Mouse (Mus musculus) midbrain, embryonic 13.5 days (tissue): ENCODE measurements around the gene Prrt3. TPM values are rescaled to one million over a fixed set of nuclear protein-coding genes. Genes with fewer than 3 reads are reported as not detected.

ENCODE experiments used
- ATAC-seq: fragments of 200-750 bp; cut with Nextera tagmentation; 2 replicates; pipeline ENCODE4 v1.8.0; 2017; ENCODE audit warnings: mild to moderate bottlenecking, moderate TSS enrichment, moderate library complexity
- H3K27ac ChIP-seq: fragments of 300-500 bp; sonication (generic); 2 replicates; pipeline ENCODE4 v1.5.1; 2015; ENCODE audit warnings: inconsistent platforms, mild to moderate bottlenecking, moderate library complexity
- H3K27me3 ChIP-seq: fragments of 300-500 bp; sonication (generic); 2 replicates; pipeline ENCODE4 v1.6.1; 2015; ENCODE audit warnings: mild to moderate bottlenecking, inconsistent platforms
- H3K36me3 ChIP-seq: fragments of 300-500 bp; sonication (generic); 2 replicates; pipeline ENCODE4 v1.6.1; 2015; ENCODE audit warnings: mild to moderate bottlenecking, inconsistent platforms
- H3K4me1 ChIP-seq: fragments of 300-500 bp; sonication (generic); replicated peaks from 2 replicates; pipeline ENCODE4 v1.6.1; 2015; ENCODE audit warnings: inconsistent platforms
- H3K4me2 ChIP-seq: fragments of 300-500 bp; sonication (generic); replicated peaks from 2 replicates; pipeline ENCODE4 v1.6.1; 2015; ENCODE audit warnings: moderate library complexity, mild to moderate bottlenecking, inconsistent platforms
- H3K4me3 ChIP-seq: fragments of 300-500 bp; sonication (generic); replicated peaks from 2 replicates; pipeline ENCODE4 v1.5.1; 2015; ENCODE audit warnings: mild to moderate bottlenecking, inconsistent platforms
- H3K9ac ChIP-seq: fragments of 300-500 bp; sonication (generic); replicated peaks from 2 replicates; pipeline ENCODE4 v1.6.1; 2015; ENCODE audit warnings: mild to moderate bottlenecking, inconsistent platforms
- H3K9me3 ChIP-seq: fragments of 300-500 bp; sonication (generic); 2 replicates; pipeline ENCODE4 v1.6.1; 2016; ENCODE audit warnings: mild to moderate bottlenecking, inconsistent platforms
- WGBS: fragments of 180-500 bp; shearing (Covaris S2); methylation state at CpG from one replicate; pipeline ENCODE4 v1.1.7; 2015; 5-methylcytosine and 5-hydroxymethylcytosine counted together
- polyA plus RNA-seq: library from polyadenylated mRNA; unstranded; fragments of >200 nt; fragmentation: Nextera tagmentation; extraction: Ambion mirVana; gene quantifications from 2 replicates; pipeline ENCODE4 v1.2.1, GENCODE M21; 2015

The Prrt3 gene
- polyA plus RNA-seq, 1 experiment from 2014 or later, result 6.0 TPM

DNA sequence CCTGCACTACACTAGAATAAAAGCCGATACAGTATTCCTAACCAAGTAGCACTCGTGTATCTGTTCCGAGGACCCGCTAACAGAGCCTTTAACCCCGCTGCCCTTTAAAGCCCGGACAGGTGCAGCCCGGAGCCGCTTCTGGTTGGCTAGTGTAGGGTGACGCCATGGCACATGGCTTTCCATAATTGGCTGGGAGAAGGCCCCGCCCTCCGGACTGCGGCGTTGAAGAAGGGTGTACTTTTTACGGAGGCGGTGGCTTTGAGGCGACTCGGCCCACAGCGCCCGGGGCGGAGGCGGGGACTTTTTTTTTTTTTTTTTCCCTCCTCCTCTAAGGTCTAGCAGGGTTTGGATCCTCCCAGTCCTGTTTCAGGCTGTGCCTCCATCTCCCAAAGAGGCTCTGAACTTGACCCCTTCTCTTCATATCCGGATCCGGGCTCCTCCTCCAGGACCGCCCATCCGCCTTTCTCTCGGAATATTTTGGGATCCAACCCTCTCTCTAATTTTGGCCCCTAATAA, 18.6 kb downstream of the Prrt3 start, which contains the start of gene Creld1:
Gene Creld1 (plus strand): TSS at position 198 of the 516 bp plus-strand sequence.
- Histone ChIP-seq H3K4me1 (peaks cover 41% of the 10 kb centered on the region), H3K9me3 (no peaks in the 10 kb centered on the region)

DNA sequence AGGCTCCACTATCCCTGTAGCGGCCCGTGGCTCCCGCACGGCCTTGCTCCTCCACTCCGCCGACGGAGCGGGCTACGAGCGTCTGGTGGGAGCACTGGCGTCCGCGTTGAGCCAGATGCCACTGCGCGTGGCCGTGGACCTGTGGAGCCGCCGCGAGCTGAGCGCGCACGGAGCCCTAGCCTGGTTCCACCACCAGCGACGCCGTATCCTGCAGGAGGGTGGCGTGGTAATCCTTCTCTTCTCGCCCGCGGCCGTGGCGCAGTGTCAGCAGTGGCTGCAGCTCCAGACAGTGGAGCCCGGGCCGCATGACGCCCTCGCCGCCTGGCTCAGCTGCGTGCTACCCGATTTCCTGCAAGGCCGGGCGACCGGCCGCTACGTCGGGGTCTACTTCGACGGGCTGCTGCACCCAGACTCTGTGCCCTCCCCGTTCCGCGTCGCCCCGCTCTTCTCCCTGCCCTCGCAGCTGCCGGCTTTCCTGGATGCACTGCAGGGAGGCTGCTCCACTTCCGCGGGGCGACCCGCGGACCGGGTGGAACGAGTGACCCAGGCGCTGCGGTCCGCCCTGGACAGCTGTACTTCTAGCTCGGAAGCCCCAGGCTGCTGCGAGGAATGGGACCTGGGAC, 19.1 kb downstream of the Prrt3 start:
- Histone ChIP-seq H3K4me3 (peak overlapping the region; percentile 65), H3K9ac (peak overlapping the region; percentile 74), H3K27ac (peak overlapping the region; percentile 90), H3K4me1 (peaks cover 41% of the 10 kb centered on the region), H3K36me3 (peaks cover 8% of the 10 kb centered on the region), H3K27me3 (peaks cover 24% of the 10 kb centered on the region; the same call in 1 of the 2 replicates), H3K4me2 (peak overlapping the region; percentile 84), H3K9me3 (no peaks in the 10 kb centered on the region)
- peak; percentile 64 for ATAC-seq
- under 1% methylated on average over 65 of the region's 65 CpGs for WGBS

More for the DNA sequence above, 18.6 kb downstream of the Prrt3 start, which contains the start of gene Creld1:
- peak; percentile 97 for ATAC-seq
- H3K27me3 ChIP-seq, result peaks cover 24% of the 10 kb centered on the region; the same call in 1 of the 2 replicates
- H3K4me2 ChIP-seq, result peak within 1 kb of the TSS; percentile 84
- peak within 1 kb of the TSS; percentile 90 for H3K27ac ChIP-seq
- H3K9ac ChIP-seq, result peak within 1 kb of the TSS; percentile 87
- WGBS, result under 1% methylated on average over 26 of the region's 26 CpGs
- peak within 1 kb of the TSS; percentile 65 for H3K4me3 ChIP-seq
- peaks cover 14% of the 10 kb centered on the region for H3K36me3 ChIP-seq

GRCm38 (mm10) chr6:113480555-113481373, 21.0 kb downstream of the Prrt3 start:
- Histone ChIP-seq H3K4me1 (peaks cover 34% of the 10 kb centered on the region), H3K9me3 (no peaks in the 10 kb centered on the region), H3K27ac (no peak overlapping the region), H3K27me3 (peaks cover 24% of the 10 kb centered on the region; the same call in 1 of the 2 replicates), H3K9ac (no peak overlapping the region), H3K4me3 (no peak overlapping the region), H3K4me2 (no peak overlapping the region), H3K36me3 (0 out of 2 replicates have a peak, but pooled peaks cover under 1% of the 10 kb centered on the region)
- no peak for ATAC-seq
- 70% methylated on average over 18 of the region's 18 CpGs for WGBS

DNA sequence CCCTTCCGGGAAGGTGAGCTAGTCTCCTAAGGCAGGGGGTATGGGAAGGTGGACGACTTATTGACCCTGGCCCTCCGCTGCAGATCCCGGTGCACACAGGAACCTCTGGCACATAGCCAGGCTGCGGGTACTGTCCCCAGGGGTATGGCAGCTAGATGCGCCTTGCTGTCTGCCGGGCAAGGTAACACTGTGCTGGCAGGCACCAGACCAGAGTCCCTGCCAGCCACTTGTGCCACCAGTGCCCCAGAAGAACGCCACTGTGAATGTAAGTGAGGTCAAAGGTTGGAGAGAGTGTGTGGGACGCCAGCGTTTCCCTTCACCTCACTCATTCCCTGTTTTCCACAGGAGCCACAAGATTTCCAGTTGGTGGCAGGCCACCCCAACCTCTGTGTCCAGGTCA, 22.8 kb downstream of the Prrt3 start:
- Histone ChIP-seq H3K9ac (no peak overlapping the region), H3K9me3 (no peaks in the 10 kb centered on the region), H3K36me3 (no peaks in the 10 kb centered on the region), H3K27ac (no peak overlapping the region), H3K27me3 (peaks cover 24% of the 10 kb centered on the region; the same call in 1 of the 2 replicates), H3K4me2 (no peak overlapping the region), H3K4me3 (no peak overlapping the region), H3K4me1 (peaks cover 15% of the 10 kb centered on the region)
- no peak for ATAC-seq
- WGBS, result 86% methylated on average over 10 of the region's 10 CpGs

DNA sequence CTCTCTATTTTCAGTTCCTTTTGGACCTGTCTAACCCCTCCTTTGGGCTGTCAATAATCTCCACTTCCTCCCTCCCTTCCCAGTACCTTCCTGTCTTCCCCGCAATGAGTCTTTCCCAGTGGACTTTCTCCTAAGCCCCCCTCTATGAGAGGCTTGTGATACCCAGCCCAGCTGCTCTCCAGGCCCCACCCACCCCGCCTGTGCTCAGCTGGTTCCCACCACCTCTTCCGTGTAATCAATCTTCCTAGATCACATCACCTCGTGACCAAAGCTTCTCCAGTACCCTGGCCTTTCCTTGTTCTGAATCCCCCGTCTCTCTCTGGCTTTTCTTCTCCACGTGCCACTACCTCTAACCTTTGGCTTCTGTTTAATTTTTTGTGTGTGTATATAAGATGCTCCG, 24.4 kb downstream of the Prrt3 start:
- H3K9me3 ChIP-seq, result no peaks in the 10 kb centered on the region
- no peak overlapping the region for H3K4me3 ChIP-seq
- peaks cover 28% of the 10 kb centered on the region; the same call in 1 of the 2 replicates for H3K27me3 ChIP-seq
- ATAC-seq, result no peak
- H3K4me2 ChIP-seq, result no peak overlapping the region
- H3K27ac ChIP-seq, result no peak overlapping the region
- no peak overlapping the region for H3K9ac ChIP-seq
- H3K4me1 ChIP-seq, result peaks cover 9% of the 10 kb centered on the region
- no peaks in the 10 kb centered on the region for H3K36me3 ChIP-seq
- WGBS, result 55% methylated on average over 7 of the region's 7 CpGs

GRCm38 (mm10) chr6:113473715-113474114, 28.0 kb downstream of the Prrt3 start:
- Histone ChIP-seq H3K4me2 (no peak overlapping the region), H3K9me3 (no peaks in the 10 kb centered on the region), H3K4me1 (peaks cover 15% of the 10 kb centered on the region), H3K4me3 (no peak overlapping the region), H3K27me3 (peaks cover 39% of the 10 kb centered on the region), H3K27ac (no peak overlapping the region), H3K36me3 (no peaks in the 10 kb centered on the region), H3K9ac (no peak overlapping the region)
- ATAC-seq, result no peak
- 80% methylated on average over 6 of the region's 6 CpGs for WGBS

GRCm38 (mm10) chr6:113473246-113473645, 28.5 kb downstream of the Prrt3 start:
- H3K27ac ChIP-seq, result no peak overlapping the region
- no peaks in the 10 kb centered on the region for H3K9me3 ChIP-seq
- H3K4me1 ChIP-seq, result peaks cover 15% of the 10 kb centered on the region
- H3K4me2 ChIP-seq, result no peak overlapping the region
- H3K4me3 ChIP-seq, result no peak overlapping the region
- no peaks in the 10 kb centered on the region for H3K36me3 ChIP-seq
- no peak overlapping the region for H3K9ac ChIP-seq
- no peak for ATAC-seq
- WGBS, result 77% methylated on average over 2 of the region's 2 CpGs
- peaks cover 40% of the 10 kb centered on the region for H3K27me3 ChIP-seq

- Histone ChIP-seq H3K4me2 (no peak overlapping the region), H3K27ac (no peak overlapping the region), H3K4me1 (peaks cover 15% of the 10 kb centered on the region), H3K4me3 (no peak overlapping the region), H3K9me3 (no peaks in the 10 kb centered on the region), H3K36me3 (no peaks in the 10 kb centered on the region), H3K9ac (no peak overlapping the region), H3K27me3 (peaks cover 40% of the 10 kb centered on the region)
- no peak for ATAC-seq
- WGBS, result 71% methylated on average over 10 of the region's 10 CpGs
Observed at GRCm38 (mm10) chr6:113472061-113472460, 29.7 kb downstream of the Prrt3 start.

DNA sequence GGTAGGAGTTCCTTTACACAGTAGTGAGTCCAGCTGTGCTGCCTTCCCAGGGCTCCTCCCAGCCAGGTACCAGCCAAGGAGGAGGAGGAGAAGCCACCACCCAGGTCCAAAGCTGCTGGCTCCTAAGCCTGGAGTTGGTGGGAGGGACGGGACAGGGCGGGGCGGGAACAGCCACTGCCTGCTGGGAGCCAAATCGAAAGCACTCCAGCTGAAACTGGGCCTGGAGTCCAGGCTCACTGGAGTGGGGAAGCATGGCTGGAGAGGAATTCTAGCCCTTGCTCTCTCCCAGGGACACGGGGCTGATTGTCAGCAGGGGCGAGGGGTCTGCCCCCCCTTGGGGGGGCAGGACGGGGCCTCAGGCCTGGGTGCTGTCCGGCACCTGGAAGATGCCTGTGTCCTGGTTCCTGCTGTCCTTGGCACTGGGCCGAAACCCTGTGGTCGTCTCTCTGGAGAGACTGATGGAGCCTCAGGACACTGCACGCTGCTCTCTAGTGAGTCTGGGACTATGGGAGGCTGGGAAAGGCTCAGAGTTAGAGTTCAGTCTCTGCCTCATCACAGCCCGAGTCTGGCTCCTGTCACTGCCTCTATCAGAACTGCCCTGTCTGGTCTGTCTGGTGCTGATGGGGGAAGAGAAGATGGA, 30.3 kb downstream of the Prrt3 start, which contains the start of gene Il17rc:
Gene Il17rc (plus strand): TSS at position 131 of the 640 bp plus-strand sequence.
- Histone ChIP-seq H3K27me3 (peaks cover 40% of the 10 kb centered on the region), H3K9ac (peak within 1 kb of the TSS; percentile 49; the same call in 1 of the 2 replicates), H3K9me3 (no peaks in the 10 kb centered on the region), H3K4me2 (peak within 1 kb of the TSS; percentile 13; the same call in 1 of the 2 replicates), H3K4me3 (no peak within 1 kb of the TSS), H3K4me1 (peaks cover 15% of the 10 kb centered on the region), H3K36me3 (no peaks in the 10 kb centered on the region), H3K27ac (no peak within 1 kb of the TSS)
- no peak for ATAC-seq
- WGBS, result 19% methylated on average over 12 of the region's 12 CpGs

- H3K27me3 ChIP-seq, result peaks cover 40% of the 10 kb centered on the region
- peak overlapping the region; percentile 63 for H3K4me2 ChIP-seq
- peak overlapping the region; percentile 35 for H3K4me3 ChIP-seq
- under 1% methylated on average over 31 of the region's 31 CpGs for WGBS
- no peak overlapping the region for H3K27ac ChIP-seq
- H3K36me3 ChIP-seq, result no peaks in the 10 kb centered on the region
- H3K9me3 ChIP-seq, result no peaks in the 10 kb centered on the region
- peak overlapping the region; percentile 52 for H3K9ac ChIP-seq
- peaks cover 15% of the 10 kb centered on the region for H3K4me1 ChIP-seq
- ATAC-seq, result peak; percentile 80
Observed at GRCm38 (mm10) chr6:113469432-113469831, 32.3 kb downstream of the Prrt3 start.

DNA sequence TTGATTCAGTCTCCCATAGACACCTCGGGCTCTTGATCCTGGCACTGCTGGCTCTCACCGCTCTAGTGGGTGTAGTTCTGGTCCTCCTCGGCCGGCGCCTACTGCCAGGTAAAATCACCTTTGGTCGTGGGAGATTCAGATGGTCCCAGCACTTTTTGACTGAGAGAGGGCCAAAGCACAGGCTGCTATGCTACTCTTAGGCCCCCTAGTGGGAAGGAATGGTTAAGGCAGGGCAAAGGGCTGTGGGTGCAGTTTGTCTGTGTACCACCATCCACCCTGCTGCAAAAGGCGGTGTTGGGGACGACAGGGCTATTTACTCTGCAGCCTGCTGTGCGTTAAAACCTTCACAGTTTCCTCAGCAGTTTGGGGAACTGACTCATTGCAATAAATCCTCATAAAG, 32.7 kb downstream of the Prrt3 start:
- peaks cover 15% of the 10 kb centered on the region for H3K4me1 ChIP-seq
- H3K27ac ChIP-seq, result no peak overlapping the region
- H3K9me3 ChIP-seq, result no peaks in the 10 kb centered on the region
- ATAC-seq, result peak; percentile 76
- WGBS, result 8% methylated on average over 9 of the region's 9 CpGs
- peak overlapping the region; percentile 35 for H3K4me3 ChIP-seq
- H3K27me3 ChIP-seq, result peaks cover 40% of the 10 kb centered on the region
- no peak overlapping the region; the same call in 1 of the 2 replicates for H3K9ac ChIP-seq
- H3K4me2 ChIP-seq, result peak overlapping the region; percentile 63
- no peaks in the 10 kb centered on the region for H3K36me3 ChIP-seq
